Mouse (Mus musculus) neural tube, embryonic 11.5 days (tissue): Measurements from ENCODE around the gene Kmt2d. TPM values are rescaled to one million over a fixed set of nuclear protein-coding genes. Genes with fewer than 3 reads are reported as not detected.

ENCODE experiments used
- ATAC-seq: fragments of 200-750 bp; cut with Nextera tagmentation; 2 replicates; pipeline ENCODE4 v1.8.0; 2017; ENCODE audit warnings: moderate number of reproducible peaks, mild to moderate bottlenecking, moderate TSS enrichment, moderate library complexity; ENCODE audit not compliant: insufficient read depth, low FRiP score, low TSS enrichment
- DNase-seq: peaks from one replicate; pipeline ENCODE4 v3.0.0-alpha.2; 2015; ENCODE audit warnings: low spot score
- H3K27ac ChIP-seq: fragments of 300-500 bp; sonication (generic); 2 replicates; pipeline ENCODE4 v1.5.1; 2014; ENCODE audit warnings: low read depth, mild to moderate bottlenecking, low read length
- H3K27me3 ChIP-seq: fragments of 300-500 bp; sonication (generic); 2 replicates; pipeline ENCODE4 v1.6.1; 2014; ENCODE audit warnings: mild to moderate bottlenecking, low read length, mixed read lengths; ENCODE audit not compliant: control insufficient read depth, insufficient read depth
- H3K36me3 ChIP-seq: fragments of 300-500 bp; sonication (generic); 2 replicates; pipeline ENCODE4 v1.6.1; 2014; ENCODE audit warnings: mild to moderate bottlenecking, low read length, moderate library complexity, mixed read lengths; ENCODE audit not compliant: control insufficient read depth, insufficient read depth
- H3K4me1 ChIP-seq: fragments of 300-500 bp; sonication (generic); 2 replicates; pipeline ENCODE4 v1.6.1; 2014; ENCODE audit warnings: low read length, mixed read lengths; ENCODE audit not compliant: control insufficient read depth, insufficient read depth
- H3K4me2 ChIP-seq: fragments of 300-500 bp; sonication (generic); 2 replicates; pipeline ENCODE4 v1.6.1; 2014; ENCODE audit warnings: low read depth, mild to moderate bottlenecking, moderate library complexity
- H3K4me3 ChIP-seq: fragments of 300-500 bp; sonication (generic); 2 replicates; pipeline ENCODE4 v1.5.1; 2014; ENCODE audit warnings: low read depth, low read length
- H3K9ac ChIP-seq: fragments of 300-500 bp; sonication (generic); 2 replicates; pipeline ENCODE4 v1.6.1; 2014; ENCODE audit warnings: mild to moderate bottlenecking, low read length
- H3K9me3 ChIP-seq: fragments of 300-500 bp; sonication (generic); 2 replicates; pipeline ENCODE4 v1.6.1; 2016; ENCODE audit warnings: low read length; ENCODE audit not compliant: control insufficient read depth
- WGBS: fragments of 180-500 bp; shearing (Covaris S2); extraction: QIAGEN DNeasy Blood & Tissue Kit; methylation state at CpG from one replicate; pipeline ENCODE4 v1.1.7; 2014; 5-methylcytosine and 5-hydroxymethylcytosine counted together
- polyA plus RNA-seq: library from polyadenylated mRNA; unstranded; fragments of >200 nt; fragmentation: Nextera tagmentation; extraction: Ambion mirVana; gene quantifications from 2 replicates; pipeline ENCODE4 v1.2.1, GENCODE M21; 2014

Kmt2d gene
- polyA plus RNA-seq, 1 experiment from 2014 or later: 14.7 TPM

GRCm38 (mm10) chr15:98852733-98853132 is 18.3 kb downstream of the Kmt2d start:
- H3K36me3 ChIP-seq: peaks cover 67% of the 10 kb centered on the region
- WGBS: 90% methylated on average over 9 of the region's 9 CpGs
- no peak for ATAC-seq

GRCm38 (mm10) chr15:98852071-98852470 is 18.9 kb downstream of the Kmt2d start:
- no peak overlapping the region for H3K9ac ChIP-seq
- no peaks in the 10 kb centered on the region for H3K4me1 ChIP-seq
- over 99% methylated on average over 9 of the region's 9 CpGs for WGBS
- peaks cover 64% of the 10 kb centered on the region for H3K36me3 ChIP-seq
- H3K4me2 ChIP-seq: no peak overlapping the region
- no peaks in the 10 kb centered on the region for H3K9me3 ChIP-seq
- H3K27me3 ChIP-seq: no peaks in the 10 kb centered on the region
- DNase-seq (no peak), ATAC-seq (no peak)
- no peak overlapping the region for H3K27ac ChIP-seq
- no peak overlapping the region for H3K4me3 ChIP-seq

More at GRCm38 (mm10) chr15:98852733-98853132, 18.3 kb downstream of the Kmt2d start:
- Histone ChIP-seq H3K9ac (no peak overlapping the region), H3K27me3 (no peaks in the 10 kb centered on the region), H3K4me3 (no peak overlapping the region), H3K27ac (no peak overlapping the region), H3K4me2 (no peak overlapping the region), H3K9me3 (no peaks in the 10 kb centered on the region), H3K4me1 (no peaks in the 10 kb centered on the region)
- DNase-seq: no peak

- Histone ChIP-seq H3K4me3 (no peak overlapping the region), H3K9me3 (no peaks in the 10 kb centered on the region), H3K9ac (no peak overlapping the region), H3K4me1 (no peaks in the 10 kb centered on the region), H3K4me2 (no peak overlapping the region), H3K36me3 (peaks cover 67% of the 10 kb centered on the region), H3K27ac (no peak overlapping the region), H3K27me3 (no peaks in the 10 kb centered on the region)
- whole genome bisulfite sequencing: 87% methylated on average over 21 of the region's 21 CpGs
- no peak for ATAC-seq
- no peak for DNase-seq
Observed at GRCm38 (mm10) chr15:98851229-98851818, 19.7 kb downstream of the Kmt2d start.

GRCm38 (mm10) chr15:98850668-98851067 is 20.3 kb downstream of the Kmt2d start:
- 96% methylated on average over 14 of the region's 14 CpGs for WGBS
- H3K4me2 ChIP-seq: no peak overlapping the region
- H3K4me1 ChIP-seq: no peaks in the 10 kb centered on the region
- no peak overlapping the region for H3K9ac ChIP-seq
- ATAC-seq (no peak), DNase-seq (no peak)
- H3K27me3 ChIP-seq: no peaks in the 10 kb centered on the region
- peaks cover 69% of the 10 kb centered on the region for H3K36me3 ChIP-seq
- H3K9me3 ChIP-seq: no peaks in the 10 kb centered on the region
- H3K27ac ChIP-seq: no peak overlapping the region
- no peak overlapping the region for H3K4me3 ChIP-seq

GRCm38 (mm10) chr15:98849956-98850600 is 20.9 kb downstream of the Kmt2d start:
- DNase-seq (no peak), ATAC-seq (no peak)
- no peaks in the 10 kb centered on the region for H3K27me3 ChIP-seq
- no peak overlapping the region for H3K27ac ChIP-seq
- H3K9ac ChIP-seq: no peak overlapping the region
- H3K4me1 ChIP-seq: no peaks in the 10 kb centered on the region
- WGBS: 92% methylated on average over 15 of the region's 16 CpGs
- no peaks in the 10 kb centered on the region for H3K9me3 ChIP-seq
- H3K36me3 ChIP-seq: peaks cover 72% of the 10 kb centered on the region
- H3K4me3 ChIP-seq: no peak overlapping the region
- no peak overlapping the region for H3K4me2 ChIP-seq

GRCm38 (mm10) chr15:98849165-98849564 is 21.8 kb downstream of the Kmt2d start:
- no peaks in the 10 kb centered on the region for H3K27me3 ChIP-seq
- no peaks in the 10 kb centered on the region for H3K4me1 ChIP-seq
- H3K4me2 ChIP-seq: no peak overlapping the region
- H3K27ac ChIP-seq: no peak overlapping the region
- ATAC-seq: no peak
- H3K9me3 ChIP-seq: no peaks in the 10 kb centered on the region
- no peak overlapping the region for H3K4me3 ChIP-seq
- 97% methylated on average over 11 of the region's 11 CpGs for WGBS
- DNase-seq: no peak
- peaks cover 72% of the 10 kb centered on the region for H3K36me3 ChIP-seq
- no peak overlapping the region for H3K9ac ChIP-seq

GRCm38 (mm10) chr15:98846140-98846539 is 24.9 kb downstream of the Kmt2d start:
- no peak overlapping the region for H3K4me2 ChIP-seq
- H3K4me1 ChIP-seq: no peaks in the 10 kb centered on the region
- H3K4me3 ChIP-seq: no peak overlapping the region
- WGBS: 92% methylated on average over 8 of the region's 8 CpGs
- no peaks in the 10 kb centered on the region for H3K9me3 ChIP-seq
- no peak overlapping the region for H3K27ac ChIP-seq
- DNase-seq (no peak), ATAC-seq (no peak)
- H3K9ac ChIP-seq: no peak overlapping the region
- H3K27me3 ChIP-seq: no peaks in the 10 kb centered on the region
- H3K36me3 ChIP-seq: peaks cover 71% of the 10 kb centered on the region

- H3K4me2 ChIP-seq: no peak overlapping the region
- H3K27ac ChIP-seq: no peak overlapping the region
- H3K4me1 ChIP-seq: no peaks in the 10 kb centered on the region
- H3K9ac ChIP-seq: no peak overlapping the region
- no peaks in the 10 kb centered on the region for H3K9me3 ChIP-seq
- H3K27me3 ChIP-seq: no peaks in the 10 kb centered on the region
- H3K4me3 ChIP-seq: no peak overlapping the region
- DNase-seq (no peak), ATAC-seq (no peak)
- WGBS: 97% methylated on average over 2 of the region's 2 CpGs
- H3K36me3 ChIP-seq: peaks cover 72% of the 10 kb centered on the region
Observed at GRCm38 (mm10) chr15:98845149-98845548, 25.9 kb downstream of the Kmt2d start.

- DNase-seq: no peak
- H3K9ac ChIP-seq: no peak overlapping the region
- H3K27me3 ChIP-seq: no peaks in the 10 kb centered on the region
- no peak overlapping the region for H3K4me3 ChIP-seq
- H3K27ac ChIP-seq: no peak overlapping the region
- H3K36me3 ChIP-seq: peaks cover 70% of the 10 kb centered on the region
- H3K4me2 ChIP-seq: no peak overlapping the region
- 92% methylated on average over 11 of the region's 11 CpGs for WGBS
- no peaks in the 10 kb centered on the region for H3K9me3 ChIP-seq
- ATAC-seq: no peak
- H3K4me1 ChIP-seq: no peaks in the 10 kb centered on the region
Observed at GRCm38 (mm10) chr15:98843595-98844223, 27.3 kb downstream of the Kmt2d start.
